Mouse (Mus musculus): ENCODE results near the gene Etv6. TPM values are rescaled to one million over a fixed set of nuclear protein-coding genes. Genes with fewer than 3 reads are reported as not detected.

Gene Etv6
- total and polyA plus RNA-seq, 3 experiments, result 12.6 to 25.9 TPM; not detected in 1

GRCm38 (mm10) chr6:134103519-134103918, 68.0 kb downstream of the Etv6 start:
- no peak overlapping the region for H3K9ac ChIP-seq (ENCODE audit: control insufficient read depth, low read depth, low read length, poor library complexity, severe bottlenecking)
- H3K79me2 ChIP-seq (ENCODE audit: control insufficient read depth, insufficient read depth, low read length, poor library complexity), result peaks cover 2% of the 10 kb centered on the region
- DNase-seq (ENCODE audit: low read depth, low spot score), result no peak
- TF ChIP-seq POLR2AphosphoS2 (IDR thresholded peaks at IDR 0.05; ENCODE audit: low read length), result no peak
- TF ChIP-seq ZKSCAN1 (IDR thresholded peaks at IDR 0.05; ENCODE audit: low read depth, low read length), result no peak
- no peak for TF ChIP-seq TCF12 (IDR thresholded peaks at IDR 0.05; ENCODE audit: low read depth, low read length)
- no peak for TF ChIP-seq GATA1 (IDR thresholded peaks at IDR 0.05; ENCODE audit: low read depth, low read length)
- no peak for TF ChIP-seq ZC3H11A (IDR thresholded peaks at IDR 0.05; ENCODE audit: low read depth, low read length)
- TF ChIP-seq SMC3 (IDR thresholded peaks at IDR 0.05; ENCODE audit: low read depth, low read length), result no peak
- no peak for TF ChIP-seq TBP (IDR thresholded peaks at IDR 0.05; ENCODE audit: low read depth, low read length)
- no peaks in the 10 kb centered on the region for H3K27me3 ChIP-seq (ENCODE audit: control insufficient read depth in 1 of 2, insufficient read depth in 2 of 2, low read length in 2 of 2)
- no peaks in the 10 kb centered on the region for H3K9me3 ChIP-seq (replicated peaks; ENCODE audit: insufficient read depth, low read length)
- H3K4me1 ChIP-seq (ENCODE audit: control insufficient read depth in 1 of 2, insufficient read depth in 2 of 2, low read length in 2 of 2), result 0 out of 4 replicates have a peak, but pooled peaks cover 0 to 6% of the 10 kb centered on the region in 2 experiments
- H3K4me3 ChIP-seq (ENCODE audit: control insufficient read depth in 1 of 2, insufficient read depth in 1 of 2, low read depth in 2 of 2, low read length in 2 of 2), result no peak overlapping the region
- no peak overlapping the region for H3K27ac ChIP-seq (ENCODE audit: control insufficient read depth, low read depth, low read length)
- peaks cover 0 to 4% of the 10 kb centered on the region in 2 experiments; a peak in 3 of 4 replicates for H3K36me3 ChIP-seq (ENCODE audit: control insufficient read depth in 1 of 2, insufficient read depth in 2 of 2, low read length in 2 of 2)

- Histone ChIP-seq H3K79me2 (ENCODE audit: control insufficient read depth, insufficient read depth, low read length, poor library complexity) (peaks cover 2% of the 10 kb centered on the region), H3K9me3 (replicated peaks; ENCODE audit: insufficient read depth, low read length) (no peaks in the 10 kb centered on the region), H3K4me1 (ENCODE audit: control insufficient read depth in 1 of 2, insufficient read depth in 2 of 2, low read length in 2 of 2) (peaks cover 4 to 6% of the 10 kb centered on the region in 2 experiments; a peak in 1 of 4 replicates), H3K27me3 (ENCODE audit: control insufficient read depth in 1 of 2, insufficient read depth in 2 of 2, low read length in 2 of 2) (no peaks in the 10 kb centered on the region), H3K36me3 (ENCODE audit: control insufficient read depth in 1 of 2, insufficient read depth in 2 of 2, low read length in 2 of 2) (peaks cover 0 to 9% of the 10 kb centered on the region in 2 experiments; a peak in 3 of 4 replicates), H3K9ac (ENCODE audit: control insufficient read depth, low read depth, low read length, poor library complexity, severe bottlenecking) (no peak overlapping the region), H3K27ac (ENCODE audit: control insufficient read depth, low read depth, low read length) (no peak overlapping the region), H3K4me3 (ENCODE audit: control insufficient read depth in 1 of 2, insufficient read depth in 1 of 2, low read depth in 2 of 2, low read length in 2 of 2) (no peak overlapping the region)
- peak; percentile 76 for DNase-seq (ENCODE audit: low read depth, low spot score)
- TF ChIP-seq RCOR1 (IDR thresholded peaks at IDR 0.05; ENCODE audit: low read depth, low read length), result peak; percentile 71
- no peak for TF ChIP-seq E2F4 (IDR thresholded peaks at IDR 0.05; ENCODE audit: borderline replicate concordance, low read depth, low read length)
Observed at GRCm38 (mm10) chr6:134105514-134106201, 70.2 kb downstream of the Etv6 start.

- H3K27ac ChIP-seq (ENCODE audit: control insufficient read depth, low read depth, low read length), result no peak overlapping the region
- H3K36me3 ChIP-seq (ENCODE audit: control insufficient read depth in 1 of 2, insufficient read depth in 2 of 2, low read length in 2 of 2), result peaks cover 0 to 21% of the 10 kb centered on the region in 2 experiments
- peaks cover 6 to 24% of the 10 kb centered on the region in 2 experiments; a peak in 3 of 4 replicates for H3K4me1 ChIP-seq (ENCODE audit: control insufficient read depth in 1 of 2, insufficient read depth in 2 of 2, low read length in 2 of 2)
- H3K27me3 ChIP-seq (ENCODE audit: control insufficient read depth in 1 of 2, insufficient read depth in 2 of 2, low read length in 2 of 2), result no peaks in the 10 kb centered on the region
- H3K4me3 ChIP-seq (ENCODE audit: control insufficient read depth in 1 of 2, insufficient read depth in 1 of 2, low read depth in 2 of 2, low read length in 2 of 2), result no peak overlapping the region
- H3K9me3 ChIP-seq (replicated peaks; ENCODE audit: insufficient read depth, low read length), result no peaks in the 10 kb centered on the region
- H3K79me2 ChIP-seq (ENCODE audit: control insufficient read depth, insufficient read depth, low read length, poor library complexity), result peaks cover 5% of the 10 kb centered on the region
- no peak for DNase-seq (ENCODE audit: low read depth, low spot score)
- no peak overlapping the region for H3K9ac ChIP-seq (ENCODE audit: control insufficient read depth, low read depth, low read length, poor library complexity, severe bottlenecking)
- TF ChIP-seq ETS1 (IDR thresholded peaks at IDR 0.05; ENCODE audit: low read depth, low read length) (no peak), E2F4 (IDR thresholded peaks at IDR 0.05; ENCODE audit: borderline replicate concordance, low read depth, low read length) (no peak), USF2 (IDR thresholded peaks at IDR 0.05; ENCODE audit: borderline replicate concordance in 1 of 2, insufficient read depth in 1 of 2, low read depth in 1 of 2, low read length in 2 of 2) (no peak), POLR2AphosphoS5 (IDR thresholded peaks at IDR 0.05; ENCODE audit: borderline replicate concordance, low read depth, low read length) (no peak), CHD1 (IDR thresholded peaks at IDR 0.05; ENCODE audit: low read depth, low read length) (no peak), KAT2A (conservative IDR thresholded peaks at IDR 0.05; ENCODE audit: low read depth, low read length) (no peak), USF1 (IDR thresholded peaks at IDR 0.05; ENCODE audit: low read depth, low read length) (no peak), NELFE (IDR thresholded peaks at IDR 0.05; ENCODE audit: low read depth, low read length) (no peak), TAL1 (IDR thresholded peaks at IDR 0.05; ENCODE audit: low read length) (no peak), UBTF (IDR thresholded peaks at IDR 0.05; ENCODE audit: borderline replicate concordance, insufficient read depth, low read depth, low read length) (no peak), NRF1 (IDR thresholded peaks at IDR 0.05; ENCODE audit: insufficient read depth, low read depth, low read length, poor library complexity, severe bottlenecking) (no peak), GABPA (IDR thresholded peaks at IDR 0.05; ENCODE audit: low read depth, low read length) (no peak), HCFC1 (IDR thresholded peaks at IDR 0.05; ENCODE audit: low read depth, low read length) (no peak), ZNF384 (IDR thresholded peaks at IDR 0.05; ENCODE audit: low read depth, low read length) (no peak), ELF1 (IDR thresholded peaks at IDR 0.05; ENCODE audit: low read depth, low read length) (no peak), CHD2 (IDR thresholded peaks at IDR 0.05; ENCODE audit: low read length) (no peak), MYC (IDR thresholded peaks at IDR 0.05; ENCODE audit: low read depth, low read length) (no peak)
Observed at GRCm38 (mm10) chr6:134107696-134108095, 72.2 kb downstream of the Etv6 start.
